Mouse (Mus musculus): ENCODE measurements around the gene Relch. TPM values are rescaled to one million over a fixed set of nuclear protein-coding genes. Genes with fewer than 3 reads are reported as not detected.

Gene Relch
- polyA plus RNA-seq, 1 experiment, result 48.5 TPM

GRCm38 (mm10) chr1:105781391-105782146, 117.9 kb downstream of the Relch start:
- peak; percentile 37 to 40 for DNase-seq

GRCm38 (mm10) chr1:105784257-105785016, 120.8 kb downstream of the Relch start:
- H3K27ac ChIP-seq (ENCODE audit: insufficient read depth, low read length), result no peak overlapping the region

More at GRCm38 (mm10) chr1:105781391-105782146, 117.9 kb downstream of the Relch start:
- Histone ChIP-seq H3K4me3 (replicated peaks; ENCODE audit: insufficient read depth, low read depth, low read length) (peak overlapping the region; percentile 70), H3K27ac (ENCODE audit: insufficient read depth, low read length) (no peak overlapping the region), H3K27me3 (ENCODE audit: control insufficient read depth, insufficient read depth, low read length) (no peaks in the 10 kb centered on the region), H3K4me1 (ENCODE audit: control insufficient read depth, insufficient read depth, low read length) (no peaks in the 10 kb centered on the region)
- TF ChIP-seq CTCF (IDR thresholded peaks at IDR 0.05; ENCODE audit: borderline replicate concordance, insufficient read depth, low read depth, low read length) (no peak), POLR2A (IDR thresholded peaks at IDR 0.05; ENCODE audit: borderline replicate concordance, insufficient read depth, low read length) (no peak)
- 23% methylated on average over 12 of the region's 12 CpGs for WGBS

GRCm38 (mm10) chr1:105785146-105785545, 121.5 kb downstream of the Relch start:
- no peak for TF ChIP-seq CTCF (IDR thresholded peaks at IDR 0.05; ENCODE audit: borderline replicate concordance, insufficient read depth, low read depth, low read length)
- no peak for TF ChIP-seq POLR2A (IDR thresholded peaks at IDR 0.05; ENCODE audit: borderline replicate concordance, insufficient read depth, low read length)
- H3K4me1 ChIP-seq (ENCODE audit: control insufficient read depth, insufficient read depth, low read length), result no peaks in the 10 kb centered on the region

More at GRCm38 (mm10) chr1:105784257-105785016, 120.8 kb downstream of the Relch start:
- Histone ChIP-seq H3K4me1 (ENCODE audit: control insufficient read depth, insufficient read depth, low read length) (no peaks in the 10 kb centered on the region), H3K4me3 (replicated peaks; ENCODE audit: insufficient read depth, low read depth, low read length) (no peak overlapping the region), H3K27me3 (ENCODE audit: control insufficient read depth, insufficient read depth, low read length) (no peaks in the 10 kb centered on the region)
- no peak for DNase-seq
- 90% methylated on average over 5 of the region's 5 CpGs for WGBS
- TF ChIP-seq CTCF (IDR thresholded peaks at IDR 0.05; ENCODE audit: borderline replicate concordance, insufficient read depth, low read depth, low read length) (no peak), POLR2A (IDR thresholded peaks at IDR 0.05; ENCODE audit: borderline replicate concordance, insufficient read depth, low read length) (no peak)

GRCm38 (mm10) chr1:105786731-105787357, 123.2 kb downstream of the Relch start:
- no peaks in the 10 kb centered on the region for H3K27me3 ChIP-seq (ENCODE audit: control insufficient read depth, insufficient read depth, low read length)
- no peaks in the 10 kb centered on the region for H3K4me1 ChIP-seq (ENCODE audit: control insufficient read depth, insufficient read depth, low read length)
- WGBS, result 82% methylated on average over 6 of the region's 6 CpGs
- TF ChIP-seq POLR2A (IDR thresholded peaks at IDR 0.05; ENCODE audit: borderline replicate concordance, insufficient read depth, low read length) (no peak), CTCF (IDR thresholded peaks at IDR 0.05; ENCODE audit: borderline replicate concordance, insufficient read depth, low read depth, low read length) (no peak)
- no peak overlapping the region for H3K27ac ChIP-seq (ENCODE audit: insufficient read depth, low read length)
- H3K4me3 ChIP-seq (replicated peaks; ENCODE audit: insufficient read depth, low read depth, low read length), result no peak overlapping the region
- no peak for DNase-seq

More at GRCm38 (mm10) chr1:105785146-105785545, 121.5 kb downstream of the Relch start:
- WGBS, result 74% methylated on average over 4 of the region's 4 CpGs
- Histone ChIP-seq H3K4me3 (replicated peaks; ENCODE audit: insufficient read depth, low read depth, low read length) (no peak overlapping the region), H3K27me3 (ENCODE audit: control insufficient read depth, insufficient read depth, low read length) (no peaks in the 10 kb centered on the region), H3K27ac (ENCODE audit: insufficient read depth, low read length) (no peak overlapping the region)
- DNase-seq, result no peak

GRCm38 (mm10) chr1:105790103-105790502, 126.4 kb downstream of the Relch start:
- Histone ChIP-seq H3K4me3 (replicated peaks; ENCODE audit: insufficient read depth, low read depth, low read length) (no peak overlapping the region), H3K27ac (ENCODE audit: insufficient read depth, low read length) (no peak overlapping the region), H3K4me1 (ENCODE audit: control insufficient read depth, insufficient read depth, low read length) (no peaks in the 10 kb centered on the region), H3K27me3 (ENCODE audit: control insufficient read depth, insufficient read depth, low read length) (no peaks in the 10 kb centered on the region)
- DNase-seq, result no peak
- 96% methylated on average over 3 of the region's 3 CpGs for WGBS
- TF ChIP-seq POLR2A (IDR thresholded peaks at IDR 0.05; ENCODE audit: borderline replicate concordance, insufficient read depth, low read length) (no peak), CTCF (IDR thresholded peaks at IDR 0.05; ENCODE audit: borderline replicate concordance, insufficient read depth, low read depth, low read length) (no peak)

GRCm38 (mm10) chr1:105794670-105795069, 131.0 kb downstream of the Relch start:
- no peak for TF ChIP-seq POLR2A (IDR thresholded peaks at IDR 0.05; ENCODE audit: borderline replicate concordance, insufficient read depth, low read length)
- no peak for TF ChIP-seq CTCF (IDR thresholded peaks at IDR 0.05; ENCODE audit: borderline replicate concordance, insufficient read depth, low read depth, low read length)
- H3K4me1 ChIP-seq (ENCODE audit: control insufficient read depth, insufficient read depth, low read length), result no peaks in the 10 kb centered on the region
- WGBS, result 81% methylated on average over 6 of the region's 6 CpGs
- no peaks in the 10 kb centered on the region for H3K27me3 ChIP-seq (ENCODE audit: control insufficient read depth, insufficient read depth, low read length)
- no peak for DNase-seq
- no peak overlapping the region for H3K27ac ChIP-seq (ENCODE audit: insufficient read depth, low read length)
- no peak overlapping the region for H3K4me3 ChIP-seq (replicated peaks; ENCODE audit: insufficient read depth, low read depth, low read length)

- Histone ChIP-seq H3K27ac (ENCODE audit: insufficient read depth, low read length) (no peak overlapping the region), H3K4me3 (replicated peaks; ENCODE audit: insufficient read depth, low read depth, low read length) (no peak overlapping the region), H3K4me1 (ENCODE audit: control insufficient read depth, insufficient read depth, low read length) (no peaks in the 10 kb centered on the region), H3K27me3 (ENCODE audit: control insufficient read depth, insufficient read depth, low read length) (no peaks in the 10 kb centered on the region)
- 93% methylated on average over 4 of the region's 4 CpGs for WGBS
- DNase-seq, result no peak
- TF ChIP-seq CTCF (IDR thresholded peaks at IDR 0.05; ENCODE audit: borderline replicate concordance, insufficient read depth, low read depth, low read length) (no peak), POLR2A (IDR thresholded peaks at IDR 0.05; ENCODE audit: borderline replicate concordance, insufficient read depth, low read length) (no peak)
These were observed 132.0 kb downstream of the Relch start for GRCm38 (mm10) chr1:105795705-105796104.
